Mouse (Mus musculus): ENCODE data around the gene Entpd1. TPM values are rescaled to one million over a fixed set of nuclear protein-coding genes. Genes with fewer than 3 reads are reported as not detected.
A peak's percentile ranks its signal among the peaks of the same experiment; 100 is the strongest.

The Entpd1 gene
- polyA plus RNA-seq, 1 experiment from 2014 or later: 3.7 TPM

DNA sequence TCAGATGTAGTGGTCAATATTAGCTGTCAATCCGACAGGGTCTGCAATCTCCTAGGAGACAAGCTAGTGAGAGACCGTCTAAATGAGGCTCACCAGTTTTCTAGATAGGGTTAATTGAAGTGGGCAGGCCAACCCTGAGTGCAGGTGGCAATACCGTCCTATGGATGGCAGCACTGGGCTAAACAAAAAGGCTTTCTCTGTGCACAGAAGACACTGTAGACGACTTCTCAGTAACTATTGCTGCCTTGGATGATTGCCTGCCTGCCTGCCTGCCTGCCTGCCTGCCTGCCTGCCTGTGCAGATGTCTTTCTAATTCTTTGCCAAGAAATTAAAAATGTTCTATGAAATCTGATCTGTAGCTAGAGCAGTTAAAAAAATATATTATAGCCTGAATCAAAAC is 134.4 kb downstream of the Entpd1 start:
- no peaks in the 10 kb centered on the region for H3K27me3 ChIP-seq (ENCODE audit: control insufficient read depth, insufficient read depth, low read length)
- no peak overlapping the region for H3K4me3 ChIP-seq (ENCODE audit: low read depth, low read length)
- H3K36me3 ChIP-seq (ENCODE audit: control insufficient read depth, insufficient read depth, low read length): no peaks in the 10 kb centered on the region
- no peak for DNase-seq (ENCODE audit: low spot score)
- ATAC-seq (ENCODE audit: insufficient number of reproducible peaks, low FRiP score, low TSS enrichment, low read depth): no peak
- H3K9ac ChIP-seq (ENCODE audit: low read length): no peak overlapping the region
- no peak overlapping the region for H3K4me2 ChIP-seq (ENCODE audit: low read depth, severe bottlenecking)
- H3K4me1 ChIP-seq (ENCODE audit: control insufficient read depth, insufficient read depth, low read length): no peaks in the 10 kb centered on the region
- WGBS: 59% methylated on average over 4 of the region's 4 CpGs
- H3K27ac ChIP-seq (replicated peaks; ENCODE audit: low read depth, low read length): no peak overlapping the region
- no peaks in the 10 kb centered on the region for H3K9me3 ChIP-seq (ENCODE audit: control insufficient read depth, low read length)

DNA sequence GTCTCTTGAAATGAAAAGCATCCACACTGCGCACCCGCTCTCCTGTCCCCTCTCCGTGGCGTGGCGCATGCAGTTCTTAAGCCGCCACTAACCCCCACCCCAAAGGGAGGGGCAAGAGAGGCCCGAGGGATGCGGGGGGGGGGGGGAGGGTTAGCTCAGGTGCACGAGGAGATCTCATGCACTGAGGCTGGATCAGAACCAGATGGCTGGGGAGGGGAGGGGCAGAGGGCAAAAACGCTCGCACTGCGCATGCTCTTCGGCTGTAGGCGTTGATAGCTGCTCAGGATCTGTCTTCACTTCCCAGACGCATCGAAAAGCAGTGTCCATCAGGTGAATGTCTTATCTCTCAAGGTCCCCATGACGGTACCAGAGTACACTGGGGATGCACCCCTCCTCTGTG is 136.4 kb downstream of the Entpd1 start, which contains the start of gene Cc2d2b:
Cc2d2b (plus strand) TSS at position 195 of the 400 bp plus-strand sequence.
- 63% methylated on average over 17 of the region's 17 CpGs for WGBS
- Histone ChIP-seq H3K9ac (ENCODE audit: low read length) (no peak within 1 kb of the TSS), H3K4me3 (ENCODE audit: low read depth, low read length) (no peak within 1 kb of the TSS), H3K27me3 (ENCODE audit: control insufficient read depth, insufficient read depth, low read length) (no peaks in the 10 kb centered on the region), H3K27ac (replicated peaks; ENCODE audit: low read depth, low read length) (no peak within 1 kb of the TSS), H3K9me3 (ENCODE audit: control insufficient read depth, low read length) (no peaks in the 10 kb centered on the region), H3K36me3 (ENCODE audit: control insufficient read depth, insufficient read depth, low read length) (no peaks in the 10 kb centered on the region), H3K4me2 (ENCODE audit: low read depth, severe bottlenecking) (no peak within 1 kb of the TSS), H3K4me1 (ENCODE audit: control insufficient read depth, insufficient read depth, low read length) (no peaks in the 10 kb centered on the region)
- no peak for ATAC-seq (ENCODE audit: insufficient number of reproducible peaks, low FRiP score, low TSS enrichment, low read depth)
- no peak for DNase-seq (ENCODE audit: low spot score)

- no peak for ATAC-seq (ENCODE audit: insufficient number of reproducible peaks, low FRiP score, low TSS enrichment, low read depth)
- H3K4me3 ChIP-seq (ENCODE audit: low read depth, low read length): no peak overlapping the region
- H3K36me3 ChIP-seq (ENCODE audit: control insufficient read depth, insufficient read depth, low read length): no peaks in the 10 kb centered on the region
- DNase-seq (ENCODE audit: low spot score): peak; percentile 56
- H3K9me3 ChIP-seq (ENCODE audit: control insufficient read depth, low read length): no peaks in the 10 kb centered on the region
- WGBS: 80% methylated on average over 2 of the region's 2 CpGs
- no peak overlapping the region for H3K27ac ChIP-seq (replicated peaks; ENCODE audit: low read depth, low read length)
- no peak overlapping the region for H3K4me2 ChIP-seq (ENCODE audit: low read depth, severe bottlenecking)
- no peaks in the 10 kb centered on the region for H3K27me3 ChIP-seq (ENCODE audit: control insufficient read depth, insufficient read depth, low read length)
- no peak overlapping the region for H3K9ac ChIP-seq (ENCODE audit: low read length)
- no peaks in the 10 kb centered on the region for H3K4me1 ChIP-seq (ENCODE audit: control insufficient read depth, insufficient read depth, low read length)
Observed at GRCm38 (mm10) chr19:40754311-40754710, 142.1 kb downstream of the Entpd1 start.

DNA sequence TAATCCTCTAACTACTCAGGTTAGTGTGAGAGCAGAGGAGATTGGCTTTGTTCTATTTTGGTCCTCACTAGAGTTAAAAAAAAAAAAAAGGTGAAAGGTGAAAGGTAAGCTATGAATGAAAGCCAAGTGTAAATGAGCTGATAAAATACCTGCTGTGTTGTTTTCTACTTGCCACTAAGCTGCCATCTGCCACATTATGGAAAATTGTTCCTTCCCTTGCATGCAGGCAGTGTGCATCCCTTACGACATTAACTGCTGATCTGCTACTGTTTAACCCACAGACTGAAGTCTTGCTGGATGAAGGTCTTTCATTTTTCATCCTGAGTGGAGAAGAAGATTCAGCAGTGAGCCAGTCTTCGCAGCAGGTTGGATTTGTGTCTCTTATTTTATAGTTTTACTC is 147.9 kb downstream of the Entpd1 start:
- Histone ChIP-seq H3K9ac (ENCODE audit: low read length) (no peak overlapping the region), H3K4me3 (ENCODE audit: low read depth, low read length) (no peak overlapping the region), H3K27me3 (ENCODE audit: control insufficient read depth, insufficient read depth, low read length) (no peaks in the 10 kb centered on the region), H3K36me3 (ENCODE audit: control insufficient read depth, insufficient read depth, low read length) (no peaks in the 10 kb centered on the region), H3K4me2 (ENCODE audit: low read depth, severe bottlenecking) (no peak overlapping the region), H3K27ac (replicated peaks; ENCODE audit: low read depth, low read length) (no peak overlapping the region), H3K9me3 (ENCODE audit: control insufficient read depth, low read length) (no peaks in the 10 kb centered on the region), H3K4me1 (ENCODE audit: control insufficient read depth, insufficient read depth, low read length) (no peaks in the 10 kb centered on the region)
- DNase-seq (ENCODE audit: low spot score) (no peak), ATAC-seq (ENCODE audit: insufficient number of reproducible peaks, low FRiP score, low TSS enrichment, low read depth) (no peak)
- WGBS: 69% methylated on average over 2 of the region's 2 CpGs

DNA sequence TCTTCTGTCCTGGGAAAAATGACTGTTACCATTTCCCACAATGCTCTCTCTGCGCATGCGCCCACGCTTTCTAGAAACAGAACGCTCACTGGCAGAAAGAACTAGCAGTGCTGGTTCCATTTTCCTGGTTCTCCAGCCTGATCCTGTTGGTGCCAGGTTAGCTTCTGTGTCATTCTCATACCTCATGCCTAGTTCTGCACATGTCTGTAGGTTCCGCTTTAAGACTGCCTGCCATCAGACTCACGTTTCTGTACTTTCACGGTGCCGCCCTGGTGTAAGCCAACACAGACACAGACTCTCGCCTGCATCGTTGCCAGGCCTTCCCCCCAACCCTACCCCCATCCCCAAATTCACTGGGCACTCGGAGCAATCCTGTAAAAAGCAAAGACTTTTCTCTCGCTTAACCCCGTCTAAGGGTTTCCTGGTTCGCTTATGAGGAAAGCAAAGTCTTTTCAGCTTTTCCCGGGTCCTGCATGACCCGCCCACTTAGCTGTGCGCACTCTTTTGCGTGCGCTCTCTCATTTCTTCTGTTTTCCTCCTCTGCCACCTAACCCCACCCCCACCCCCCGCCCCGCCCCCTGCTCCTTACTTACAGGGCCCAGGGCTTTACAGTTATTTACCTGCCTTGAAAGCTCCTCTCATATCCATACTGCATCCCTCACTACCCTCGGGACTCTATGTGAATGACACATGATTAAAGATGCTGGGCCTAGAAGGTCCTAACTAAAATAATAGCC is 150.0 kb downstream of the Entpd1 start:
- H3K4me2 ChIP-seq (ENCODE audit: low read depth, severe bottlenecking): peak overlapping the region; percentile 33
- H3K27ac ChIP-seq (replicated peaks; ENCODE audit: low read depth, low read length): no peak overlapping the region
- DNase-seq (ENCODE audit: low spot score) (peak; percentile 43), ATAC-seq (ENCODE audit: insufficient number of reproducible peaks, low FRiP score, low TSS enrichment, low read depth) (peak; percentile 51; the same call in 1 of the 2 replicates)
- no peaks in the 10 kb centered on the region for H3K36me3 ChIP-seq (ENCODE audit: control insufficient read depth, insufficient read depth, low read length)
- peak overlapping the region; percentile 17; the same call in 1 of the 2 replicates for H3K9ac ChIP-seq (ENCODE audit: low read length)
- no peaks in the 10 kb centered on the region for H3K27me3 ChIP-seq (ENCODE audit: control insufficient read depth, insufficient read depth, low read length)
- no peaks in the 10 kb centered on the region for H3K9me3 ChIP-seq (ENCODE audit: control insufficient read depth, low read length)
- 28% methylated on average over 22 of the region's 22 CpGs for WGBS
- H3K4me1 ChIP-seq (ENCODE audit: control insufficient read depth, insufficient read depth, low read length): no peaks in the 10 kb centered on the region
- H3K4me3 ChIP-seq (ENCODE audit: low read depth, low read length): peak overlapping the region; percentile 18; the same call in 1 of the 2 replicates

DNA sequence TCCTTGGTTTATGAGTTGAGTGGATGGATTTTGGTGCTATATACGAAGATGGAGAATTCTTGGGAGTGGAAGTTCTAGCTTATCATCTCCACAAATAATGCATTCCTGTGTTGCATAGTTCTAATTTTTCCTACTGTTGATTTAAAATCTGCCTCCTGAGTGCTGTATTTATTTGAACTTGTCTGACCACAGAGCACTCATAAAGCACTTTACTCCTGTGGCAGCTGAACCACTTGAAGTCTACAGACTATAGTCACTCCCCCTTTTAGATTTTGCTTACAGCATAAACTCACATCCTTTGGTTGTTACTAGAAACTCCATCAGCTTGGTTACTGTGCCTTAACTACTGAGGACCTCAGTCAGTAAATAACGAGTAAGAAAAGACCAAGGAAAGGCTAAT is 155.0 kb downstream of the Entpd1 start:
- H3K4me1 ChIP-seq (ENCODE audit: control insufficient read depth, insufficient read depth, low read length): no peaks in the 10 kb centered on the region
- H3K9ac ChIP-seq (ENCODE audit: low read length): no peak overlapping the region
- H3K4me2 ChIP-seq (ENCODE audit: low read depth, severe bottlenecking): no peak overlapping the region
- DNase-seq (ENCODE audit: low spot score) (no peak), ATAC-seq (ENCODE audit: insufficient number of reproducible peaks, low FRiP score, low TSS enrichment, low read depth) (no peak)
- no peaks in the 10 kb centered on the region for H3K36me3 ChIP-seq (ENCODE audit: control insufficient read depth, insufficient read depth, low read length)
- H3K27me3 ChIP-seq (ENCODE audit: control insufficient read depth, insufficient read depth, low read length): no peaks in the 10 kb centered on the region
- 80% methylated on average over 2 of the region's 2 CpGs for WGBS
- H3K27ac ChIP-seq (replicated peaks; ENCODE audit: low read depth, low read length): no peak overlapping the region
- H3K4me3 ChIP-seq (ENCODE audit: low read depth, low read length): no peak overlapping the region
- H3K9me3 ChIP-seq (ENCODE audit: control insufficient read depth, low read length): no peaks in the 10 kb centered on the region

DNA sequence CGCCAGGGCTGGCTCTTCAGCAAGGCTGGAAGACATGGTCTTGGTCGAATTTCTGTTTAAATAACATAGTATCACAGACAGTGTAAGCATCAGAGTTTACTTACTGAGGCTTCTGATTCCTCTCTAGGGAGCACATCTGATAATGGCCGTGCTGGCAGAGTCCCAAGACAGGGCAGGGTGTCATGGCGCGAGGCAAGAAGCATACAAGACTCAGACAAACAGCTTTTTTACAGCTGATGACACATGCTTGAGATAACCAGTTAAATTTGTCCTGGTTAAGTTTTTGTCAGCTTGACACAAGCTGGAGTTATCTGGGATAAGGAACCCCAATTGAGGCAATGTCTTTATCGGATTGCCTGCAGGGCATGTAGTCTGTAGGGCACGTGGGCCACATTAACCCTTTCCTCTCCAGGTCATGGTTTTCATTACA is 157.2 kb downstream of the Entpd1 start:
- Histone ChIP-seq H3K36me3 (ENCODE audit: control insufficient read depth, insufficient read depth, low read length) (no peaks in the 10 kb centered on the region), H3K4me1 (ENCODE audit: control insufficient read depth, insufficient read depth, low read length) (no peaks in the 10 kb centered on the region), H3K9me3 (ENCODE audit: control insufficient read depth, low read length) (no peaks in the 10 kb centered on the region), H3K9ac (ENCODE audit: low read length) (no peak overlapping the region), H3K27ac (replicated peaks; ENCODE audit: low read depth, low read length) (no peak overlapping the region), H3K4me2 (ENCODE audit: low read depth, severe bottlenecking) (no peak overlapping the region), H3K4me3 (ENCODE audit: low read depth, low read length) (no peak overlapping the region), H3K27me3 (ENCODE audit: control insufficient read depth, insufficient read depth, low read length) (no peaks in the 10 kb centered on the region)
- WGBS: 63% methylated on average over 7 of the region's 7 CpGs
- ATAC-seq (ENCODE audit: insufficient number of reproducible peaks, low FRiP score, low TSS enrichment, low read depth) (no peak), DNase-seq (ENCODE audit: low spot score) (no peak)

DNA sequence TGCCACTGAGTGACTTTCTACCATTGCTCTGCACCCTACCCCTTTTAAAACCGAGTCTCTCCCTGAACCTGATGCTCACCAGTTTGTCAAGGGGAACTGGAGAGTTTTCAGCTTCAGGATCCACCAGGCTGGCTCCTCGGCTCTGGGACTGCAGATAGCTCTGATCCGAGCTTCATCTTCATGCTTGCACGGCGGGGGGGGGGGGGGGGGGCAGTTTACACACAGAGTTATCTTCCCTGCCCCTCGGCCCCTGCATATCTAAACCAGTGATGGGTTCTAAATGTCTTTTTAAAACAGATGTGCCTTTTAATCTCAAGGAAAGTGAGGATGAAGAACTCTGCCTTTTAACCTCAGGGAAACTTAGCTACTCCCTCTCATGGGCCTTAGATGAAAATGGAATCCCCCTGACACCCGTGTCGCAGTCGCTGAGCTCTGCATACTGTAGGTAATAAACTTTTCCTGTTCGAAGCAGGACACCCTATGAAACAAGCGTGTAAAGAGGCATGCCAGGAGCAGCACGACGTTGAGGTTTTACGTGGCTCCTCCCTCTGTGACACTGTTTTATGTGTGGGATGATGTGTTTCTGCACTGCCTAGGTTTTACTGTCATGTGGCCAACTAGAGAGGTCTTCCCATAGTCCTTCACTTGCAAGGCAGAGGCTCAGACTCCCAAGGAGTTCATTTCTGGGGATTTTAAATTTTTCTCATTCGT is 176.0 kb downstream of the Entpd1 start:
- H3K9me3 ChIP-seq (ENCODE audit: control insufficient read depth, low read length): no peaks in the 10 kb centered on the region
- H3K4me1 ChIP-seq (ENCODE audit: control insufficient read depth, insufficient read depth, low read length): no peaks in the 10 kb centered on the region
- no peak for DNase-seq (ENCODE audit: low spot score)
- no peak overlapping the region for H3K27ac ChIP-seq (replicated peaks; ENCODE audit: low read depth, low read length)
- no peak overlapping the region for H3K4me3 ChIP-seq (ENCODE audit: low read depth, low read length)
- no peak overlapping the region for H3K4me2 ChIP-seq (ENCODE audit: low read depth, severe bottlenecking)
- WGBS: 71% methylated on average over 15 of the region's 15 CpGs
- H3K9ac ChIP-seq (ENCODE audit: low read length): no peak overlapping the region
- H3K36me3 ChIP-seq (ENCODE audit: control insufficient read depth, insufficient read depth, low read length): no peaks in the 10 kb centered on the region
- no peak for ATAC-seq (ENCODE audit: insufficient number of reproducible peaks, low FRiP score, low TSS enrichment, low read depth)
- no peaks in the 10 kb centered on the region for H3K27me3 ChIP-seq (ENCODE audit: control insufficient read depth, insufficient read depth, low read length)
